In the genomic region with DNA sequence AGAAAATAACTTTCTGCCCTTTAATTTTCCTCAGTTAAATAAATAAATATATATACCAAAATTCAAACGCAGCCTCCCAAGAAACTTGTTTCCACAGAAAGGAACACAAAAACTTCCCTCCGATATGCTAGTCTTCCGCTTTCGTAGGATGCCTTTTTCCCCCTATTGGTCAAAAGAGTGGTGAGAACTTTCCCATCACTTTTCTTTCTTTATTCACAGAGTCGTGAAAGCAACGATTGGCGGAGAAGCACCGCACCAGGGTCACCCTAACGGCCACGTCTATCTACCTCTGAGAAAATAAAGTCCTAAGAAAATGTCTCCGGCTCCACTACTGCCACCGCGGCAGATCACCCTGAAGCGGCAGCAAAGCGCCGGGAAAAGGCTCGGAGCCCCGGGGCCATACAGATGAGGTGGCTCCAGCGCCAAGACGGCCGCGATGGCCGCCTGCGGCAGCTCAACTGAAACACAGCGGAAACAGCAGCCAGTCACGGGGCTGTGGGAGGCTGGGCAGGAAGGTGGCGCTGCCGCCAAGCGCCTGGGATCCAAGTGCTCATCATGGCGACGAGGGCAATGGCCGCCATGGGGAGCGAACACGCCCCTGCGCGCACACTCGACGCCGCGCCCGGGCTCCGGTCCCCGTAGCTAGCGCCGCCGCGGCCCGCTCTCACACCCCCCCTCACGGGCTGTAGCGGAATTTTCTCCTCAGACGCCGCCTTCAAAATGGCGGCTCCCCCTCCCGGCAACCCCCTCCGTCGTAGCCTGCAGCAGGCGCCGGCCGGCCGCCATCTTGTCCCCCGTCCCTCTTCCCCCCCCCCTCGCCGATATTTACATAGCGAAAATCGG, we compare ENCODE assay signal across 7 mouse cellular contexts. TPM values are rescaled to one million over a fixed set of nuclear protein-coding genes. Genes with fewer than 3 reads are reported as not detected.
A peak's percentile ranks its signal among the peaks of the same experiment; 100 is the strongest.
DNase-seq lines count a peak whose midpoint lies in the region; ATAC-seq and TF ChIP-seq lines count a peak whose summit lies in the region.

No protein-coding gene starts in this region.

- H3K27me3 ChIP-seq in intestine, postnatal 0 days (replicated peaks; ENCODE audit: control insufficient read depth, insufficient read depth, low read length) = no peaks in the 10 kb centered on the region
- peaks cover 27% of the 10 kb centered on the region for H3K27me3 ChIP-seq in midbrain, embryonic 11.5 days (ENCODE audit: control insufficient read depth, insufficient read depth, low read length)

- DNase-seq in adrenal gland, postnatal 10 days = peak; percentile 88
- peak; percentile 82 for DNase-seq in embryo, embryonic 9.5 days (ENCODE audit: extremely low spot score)
- peak; percentile 66 to 82 for DNase-seq in gastrocnemius, postnatal 4 days (ENCODE audit: low spot score in 2 of 2)
- peak; percentile 88 for DNase-seq in left cerebral cortex, postnatal 4 days
- DNase-seq in midbrain, embryonic 11.5 days (ENCODE audit: low spot score, missing footprints) = peak; percentile 93
- DNase-seq in right cerebral cortex, postnatal 4 days = peak; percentile 78

- 19% methylated on average over 58 of the region's 65 CpGs for WGBS in intestine, postnatal 0 days
- WGBS in midbrain, embryonic 11.5 days = 25% methylated on average over 42 of the region's 65 CpGs

- no peaks in the 10 kb centered on the region for H3K4me1 ChIP-seq in intestine, postnatal 0 days (replicated peaks; ENCODE audit: control insufficient read depth, insufficient read depth, low read length)
- H3K4me1 ChIP-seq in midbrain, embryonic 11.5 days (ENCODE audit: control insufficient read depth, insufficient read depth, low read length) = no peaks in the 10 kb centered on the region

- intact Hi-C loops in left cerebral cortex, postnatal 4 days (cut with DNase I) = no loop called here

- H3K27ac ChIP-seq in intestine, postnatal 0 days (ENCODE audit: low read depth, low read length) = peak overlapping the region; percentile 99
- peak overlapping the region; percentile 99 for H3K27ac ChIP-seq in midbrain, embryonic 11.5 days (ENCODE audit: low read depth, low read length)

- H3K9ac ChIP-seq in intestine, postnatal 0 days (ENCODE audit: low read depth, low read length) = peak overlapping the region; percentile 94
- H3K9ac ChIP-seq in midbrain, embryonic 11.5 days (ENCODE audit: low read length) = peak overlapping the region; percentile 95

- H3K4me3 ChIP-seq in intestine, postnatal 0 days (ENCODE audit: low read depth, low read length) = peak overlapping the region; percentile 55
- peak overlapping the region; percentile 57 for H3K4me3 ChIP-seq in midbrain, embryonic 11.5 days (ENCODE audit: low read depth, low read length)

- peak overlapping the region; percentile 64 for H3K4me2 ChIP-seq in intestine, postnatal 0 days (replicated peaks; ENCODE audit: low read depth)
- peak overlapping the region; percentile 65 for H3K4me2 ChIP-seq in midbrain, embryonic 11.5 days

- TF ChIP-seq CTCF in intestine, postnatal 0 days (IDR thresholded peaks at IDR 0.05; ENCODE audit: low read depth) = peak; percentile 72

- peak; percentile 89 for ATAC-seq in intestine, postnatal 0 days
- ATAC-seq in midbrain, embryonic 11.5 days (ENCODE audit: low FRiP score) = peak; percentile 90

- H3K9me3 ChIP-seq in intestine, postnatal 0 days (ENCODE audit: control insufficient read depth) = no peaks in the 10 kb centered on the region
- no peaks in the 10 kb centered on the region for H3K9me3 ChIP-seq in midbrain, embryonic 11.5 days (ENCODE audit: control insufficient read depth, low read length)

- H3K36me3 ChIP-seq in intestine, postnatal 0 days (ENCODE audit: control insufficient read depth, insufficient read depth) = no peaks in the 10 kb centered on the region
- no peaks in the 10 kb centered on the region for H3K36me3 ChIP-seq in midbrain, embryonic 11.5 days (ENCODE audit: control insufficient read depth, insufficient read depth, low read length)

RNA-seq across cellular contexts. Expression of a gene that starts 1.4 kb away (rescaled TPM):
- total RNA-seq in adrenal gland, postnatal 10 days (2021) = 10 to 100 TPM; 27.0 to 36.8 TPM
- 10 to 100 TPM; 32.2 to 38.0 TPM for total RNA-seq in gastrocnemius, postnatal 4 days (2021)
- polyA plus RNA-seq in intestine, postnatal 0 days (2015; fragmentation: Nextera tagmentation; extraction: Ambion mirVana) = 13.2 and 13.8 TPM in 2 replicates
- 10 to 100 TPM; 27.3 to 31.9 TPM for total RNA-seq in left cerebral cortex, postnatal 4 days (2021)
- 28.6 and 31.0 TPM in 2 replicates for polyA plus RNA-seq in midbrain, embryonic 11.5 days (2014; fragmentation: Nextera tagmentation; extraction: Ambion mirVana)

Comparison
In these comparisons a context has a peak if more than half of its experiments do, and no peak if none do; other contexts are left out.
1. Peak in every context shown above with its lines: DNase-seq, ATAC-seq, H3K4me3 ChIP-seq and H3K27ac ChIP-seq.